Mouse (Mus musculus): ENCODE data around the gene Olfr823. TPM values are rescaled to one million over a fixed set of nuclear protein-coding genes. Genes with fewer than 3 reads are reported as not detected.
"Not testable (repeated sequence)": the region's sequence is repeated elsewhere in the genome, so short reads cannot be mapped to it uniquely, and the experiment has no call there.

Gene Olfr823
- not detected in 2 replicates for polyA plus RNA-seq (2015; fragmentation: Nextera tagmentation; extraction: Ambion mirVana)

DNA sequence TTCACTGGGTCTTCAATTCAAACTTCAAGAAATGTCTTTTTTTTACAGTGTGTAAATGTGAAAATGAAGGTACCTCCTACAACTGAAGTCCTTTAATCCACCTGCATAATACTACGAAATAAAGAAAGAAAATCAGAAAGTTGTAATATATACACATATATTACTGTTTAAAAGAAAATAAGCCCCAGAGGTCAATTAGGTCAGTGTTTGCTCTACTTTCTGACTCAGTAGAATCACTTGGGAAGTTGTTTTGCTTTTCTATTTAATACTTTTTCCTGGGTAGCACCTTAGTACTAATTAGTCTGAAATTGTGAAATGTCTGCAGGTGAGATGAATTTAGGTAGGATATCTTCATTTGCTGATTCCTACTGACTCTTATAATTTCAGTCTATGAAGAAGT lies at the start of gene Olfr823:
Gene Olfr823, minus strand, starts transcription at position 101 of the 400 bp plus-strand sequence.
- not testable (repeated sequence) for H3K9ac ChIP-seq; ATAC-seq (ENCODE audit: insufficient number of reproducible peaks, insufficient read depth, low FRiP score, low TSS enrichment, low read depth); H3K4me3 ChIP-seq; H3K36me3 ChIP-seq; H3K27ac ChIP-seq; H3K9me3 ChIP-seq; H3K27me3 ChIP-seq; H3K4me1 ChIP-seq; H3K4me2 ChIP-seq
- 81% methylated on average over 1 of the region's 1 CpGs for WGBS

DNA sequence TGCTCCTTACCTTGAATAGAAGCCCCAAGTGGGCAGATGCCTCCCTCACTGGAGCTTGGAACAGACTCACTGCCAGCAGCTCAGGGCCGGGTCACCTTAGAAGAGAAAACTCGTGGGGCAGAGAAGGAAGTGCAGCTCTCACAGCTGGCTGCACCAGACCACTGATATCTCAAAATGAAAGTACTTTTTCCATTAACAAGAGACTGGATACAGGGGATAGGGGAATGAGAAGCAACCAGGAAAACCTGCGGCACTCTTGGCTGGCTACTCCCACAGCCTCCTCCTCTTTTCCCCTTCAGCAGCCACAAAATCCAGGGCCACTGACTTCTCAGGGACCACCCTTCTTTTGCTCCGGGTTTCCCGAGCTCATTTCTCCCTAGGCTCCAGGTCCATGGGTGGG lies 28.9 kb upstream of the Olfr823 start:
- ATAC-seq (ENCODE audit: insufficient number of reproducible peaks, insufficient read depth, low FRiP score, low TSS enrichment, low read depth) = no peak
- Histone ChIP-seq H3K4me3 (no peak overlapping the region), H3K27ac (no peak overlapping the region), H3K9me3 (no peaks in the 10 kb centered on the region), H3K27me3 (no peaks in the 10 kb centered on the region), H3K9ac (no peak overlapping the region), H3K4me1 (no peaks in the 10 kb centered on the region), H3K4me2 (no peak overlapping the region), H3K36me3 (no peaks in the 10 kb centered on the region)
- 77% methylated on average over 5 of the region's 5 CpGs for WGBS

- H3K9me3 ChIP-seq, H3K4me3 ChIP-seq: not testable (repeated sequence)
These were observed 27.3 kb upstream of the Olfr823 start for GRCm38 (mm10) chr10:130142481-130142880.

GRCm38 (mm10) chr10:130134811-130135210 lies 19.6 kb upstream of the Olfr823 start:
- no peak for ATAC-seq (ENCODE audit: insufficient number of reproducible peaks, insufficient read depth, low FRiP score, low TSS enrichment, low read depth)
- Histone ChIP-seq H3K27ac (no peak overlapping the region), H3K27me3 (no peaks in the 10 kb centered on the region), H3K4me3 (no peak overlapping the region), H3K36me3 (no peaks in the 10 kb centered on the region), H3K4me1 (no peaks in the 10 kb centered on the region), H3K4me2 (no peak overlapping the region), H3K9ac (no peak overlapping the region), H3K9me3 (no peaks in the 10 kb centered on the region)

More at GRCm38 (mm10) chr10:130142481-130142880, 27.3 kb upstream of the Olfr823 start:
- H3K27ac ChIP-seq; ATAC-seq (ENCODE audit: insufficient number of reproducible peaks, insufficient read depth, low FRiP score, low TSS enrichment, low read depth); H3K4me1 ChIP-seq; H3K9ac ChIP-seq; H3K36me3 ChIP-seq; H3K4me2 ChIP-seq; H3K27me3 ChIP-seq: not testable (repeated sequence)
- WGBS = 85% methylated on average over 5 of the region's 5 CpGs

- not testable (repeated sequence) for H3K4me2 ChIP-seq; H3K4me1 ChIP-seq; H3K27ac ChIP-seq; H3K4me3 ChIP-seq; H3K27me3 ChIP-seq; H3K9me3 ChIP-seq; H3K36me3 ChIP-seq; H3K9ac ChIP-seq; ATAC-seq (ENCODE audit: insufficient number of reproducible peaks, insufficient read depth, low FRiP score, low TSS enrichment, low read depth)
These were observed 14.7 kb upstream of the Olfr823 start, which contains the start of gene Olfr824 for GRCm38 (mm10) chr10:130129900-130130299. TSS of gene Olfr824 (minus strand) at chr10:130130000.

- WGBS = 58% methylated on average over 3 of the region's 3 CpGs
These were observed 862 bp upstream of the Olfr823 start for GRCm38 (mm10) chr10:130116045-130116444.

DNA sequence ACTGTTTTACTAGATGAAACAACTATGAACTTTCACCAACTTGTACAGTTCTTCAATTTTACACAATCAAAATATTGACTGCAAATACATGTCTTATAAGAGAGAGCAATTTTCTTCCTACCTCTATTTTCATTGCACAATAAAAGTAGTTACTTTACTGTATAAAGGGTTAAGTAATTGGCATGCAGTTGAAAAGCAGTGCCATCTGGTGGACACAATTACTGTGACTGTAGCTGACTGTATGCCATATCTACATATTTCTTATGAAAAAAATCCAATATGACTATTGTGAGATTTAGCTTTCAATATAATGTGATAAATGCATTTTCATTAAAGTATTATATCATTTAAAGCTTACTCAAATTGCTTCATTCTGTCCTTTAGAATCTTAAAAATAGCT lies 19.1 kb downstream of the Olfr823 start:
- no peaks in the 10 kb centered on the region for H3K9me3 ChIP-seq
- no peaks in the 10 kb centered on the region for H3K4me1 ChIP-seq
- H3K27ac ChIP-seq = no peak overlapping the region
- H3K9ac ChIP-seq = no peak overlapping the region
- no peaks in the 10 kb centered on the region for H3K27me3 ChIP-seq
- ATAC-seq (ENCODE audit: insufficient number of reproducible peaks, insufficient read depth, low FRiP score, low TSS enrichment, low read depth) = no peak
- H3K4me2 ChIP-seq = no peak overlapping the region
- H3K36me3 ChIP-seq = no peaks in the 10 kb centered on the region
- no peak overlapping the region for H3K4me3 ChIP-seq

More at GRCm38 (mm10) chr10:130116045-130116444, 862 bp upstream of the Olfr823 start:
- not testable (repeated sequence) for H3K27me3 ChIP-seq; H3K4me1 ChIP-seq; H3K9me3 ChIP-seq; H3K4me2 ChIP-seq; H3K4me3 ChIP-seq; H3K36me3 ChIP-seq; H3K9ac ChIP-seq; H3K27ac ChIP-seq; ATAC-seq (ENCODE audit: insufficient number of reproducible peaks, insufficient read depth, low FRiP score, low TSS enrichment, low read depth)

DNA sequence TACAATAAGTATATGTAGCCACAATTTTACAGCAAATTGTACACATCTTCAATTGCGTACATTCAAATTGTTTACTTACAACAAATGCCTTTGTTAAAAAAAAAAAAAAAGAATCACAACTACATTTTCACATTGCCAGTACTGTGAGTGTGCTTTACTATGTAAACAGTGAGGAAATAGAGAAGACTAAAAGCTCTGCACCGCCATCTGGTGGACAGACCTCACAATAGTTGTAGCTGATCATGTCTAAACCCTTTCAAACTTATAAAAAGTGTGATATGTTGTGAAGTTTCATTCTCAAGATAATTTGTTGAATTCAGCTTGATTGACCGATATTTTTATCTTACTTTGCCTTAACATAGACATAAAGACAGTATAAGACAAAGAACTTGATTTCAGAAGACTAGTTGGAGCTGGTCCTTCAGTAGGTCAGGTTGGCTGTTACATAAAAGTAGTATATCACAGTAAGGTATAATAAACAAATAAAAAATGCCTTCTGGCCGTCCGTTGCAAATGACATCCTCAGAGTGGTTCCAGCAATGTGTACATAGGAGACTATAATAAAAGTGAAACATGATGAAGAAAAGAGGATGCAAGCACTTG lies 22.2 kb downstream of the Olfr823 start:
- no peak for ATAC-seq (ENCODE audit: insufficient number of reproducible peaks, insufficient read depth, low FRiP score, low TSS enrichment, low read depth)
- WGBS = 21% methylated on average over 5 of the region's 5 CpGs

GRCm38 (mm10) chr10:130070910-130071309 lies 44.3 kb downstream of the Olfr823 start, which contains the start of gene Olfr822:
TSS of gene Olfr822 (plus strand) at chr10:130071210.
- Histone ChIP-seq H3K4me2 (no peak within 1 kb of the TSS), H3K36me3 (no peaks in the 10 kb centered on the region), H3K27me3 (no peaks in the 10 kb centered on the region), H3K4me1 (no peaks in the 10 kb centered on the region), H3K9ac (no peak within 1 kb of the TSS), H3K9me3 (no peaks in the 10 kb centered on the region), H3K4me3 (no peak within 1 kb of the TSS), H3K27ac (no peak within 1 kb of the TSS)
- no peak for ATAC-seq (ENCODE audit: insufficient number of reproducible peaks, insufficient read depth, low FRiP score, low TSS enrichment, low read depth)

More for the DNA sequence above, 22.2 kb downstream of the Olfr823 start:
- H3K4me2 ChIP-seq = no peak overlapping the region
- H3K4me3 ChIP-seq = no peak overlapping the region
- H3K9me3 ChIP-seq = no peaks in the 10 kb centered on the region
- H3K27me3 ChIP-seq = no peaks in the 10 kb centered on the region
- H3K27ac ChIP-seq = no peak overlapping the region
- no peaks in the 10 kb centered on the region for H3K36me3 ChIP-seq
- no peak overlapping the region for H3K9ac ChIP-seq
- H3K4me1 ChIP-seq = no peaks in the 10 kb centered on the region

Other genes with a start within 250 kb of the Olfr823 start
- gene Olfr814, start 235.5 kb downstream of the Olfr823 start, polyA plus RNA-seq (2015; fragmentation: Nextera tagmentation; extraction: Ambion mirVana) = not detected in 2 replicates
- not detected in 2 replicates for gene Olfr815, start 209.5 kb downstream of the Olfr823 start, polyA plus RNA-seq (2015; fragmentation: Nextera tagmentation; extraction: Ambion mirVana)
- gene Olfr816, start 199.8 kb downstream of the Olfr823 start, polyA plus RNA-seq (2015; fragmentation: Nextera tagmentation; extraction: Ambion mirVana) = not detected in 2 replicates
- not detected in 2 replicates for gene Olfr818, start 166.3 kb downstream of the Olfr823 start, polyA plus RNA-seq (2015; fragmentation: Nextera tagmentation; extraction: Ambion mirVana)
- not detected in 2 replicates for gene Olfr819, start 148.1 kb downstream of the Olfr823 start, polyA plus RNA-seq (2015; fragmentation: Nextera tagmentation; extraction: Ambion mirVana)
- gene Olfr247, start 139.2 kb downstream of the Olfr823 start, polyA plus RNA-seq (2015; fragmentation: Nextera tagmentation; extraction: Ambion mirVana) = not detected in 2 replicates
- gene Gm10310, start 130.3 kb downstream of the Olfr823 start, polyA plus RNA-seq (2015; fragmentation: Nextera tagmentation; extraction: Ambion mirVana) = not detected in 2 replicates
- not detected in 2 replicates for gene Olfr820, start 102.8 kb downstream of the Olfr823 start, polyA plus RNA-seq (2015; fragmentation: Nextera tagmentation; extraction: Ambion mirVana)
- gene Olfr821, start 85.0 kb downstream of the Olfr823 start, polyA plus RNA-seq (2015; fragmentation: Nextera tagmentation; extraction: Ambion mirVana) = not detected in 2 replicates
- not detected in 2 replicates for gene Olfr822, start 44.2 kb downstream of the Olfr823 start, polyA plus RNA-seq (2015; fragmentation: Nextera tagmentation; extraction: Ambion mirVana)
- gene Olfr824, start 14.6 kb upstream of the Olfr823 start, polyA plus RNA-seq (2015; fragmentation: Nextera tagmentation; extraction: Ambion mirVana) = not detected in 2 replicates
- gene Olfr825, start 51.4 kb upstream of the Olfr823 start, polyA plus RNA-seq (2015; fragmentation: Nextera tagmentation; extraction: Ambion mirVana) = not detected in 2 replicates
- gene Olfr826, start 68.8 kb upstream of the Olfr823 start, polyA plus RNA-seq (2015; fragmentation: Nextera tagmentation; extraction: Ambion mirVana) = not detected in 2 replicates
- gene Olfr827, start 99.0 kb upstream of the Olfr823 start, polyA plus RNA-seq (2015; fragmentation: Nextera tagmentation; extraction: Ambion mirVana) = not detected in 2 replicates
- 0.10 and 0.11 TPM in 2 replicates for gene Neurod4, start 164.9 kb upstream of the Olfr823 start, polyA plus RNA-seq (2015; fragmentation: Nextera tagmentation; extraction: Ambion mirVana)
- 0.52 and 0.62 TPM in 2 replicates for gene Tespa1, start 207.5 kb upstream of the Olfr823 start, polyA plus RNA-seq (2015; fragmentation: Nextera tagmentation; extraction: Ambion mirVana)